Mouse (Mus musculus): ENCODE results near the gene Tbl1x. TPM values are rescaled to one million over a fixed set of nuclear protein-coding genes. Genes with fewer than 3 reads are reported as not detected.

The Tbl1x gene
- total RNA-seq, 2 experiments from 2014 or later: 29.2 to 31.6 TPM

GRCm38 (mm10) chrX:77544003-77544402 lies 33.2 kb downstream of the Tbl1x start:
- no peak for DNase-seq

DNA sequence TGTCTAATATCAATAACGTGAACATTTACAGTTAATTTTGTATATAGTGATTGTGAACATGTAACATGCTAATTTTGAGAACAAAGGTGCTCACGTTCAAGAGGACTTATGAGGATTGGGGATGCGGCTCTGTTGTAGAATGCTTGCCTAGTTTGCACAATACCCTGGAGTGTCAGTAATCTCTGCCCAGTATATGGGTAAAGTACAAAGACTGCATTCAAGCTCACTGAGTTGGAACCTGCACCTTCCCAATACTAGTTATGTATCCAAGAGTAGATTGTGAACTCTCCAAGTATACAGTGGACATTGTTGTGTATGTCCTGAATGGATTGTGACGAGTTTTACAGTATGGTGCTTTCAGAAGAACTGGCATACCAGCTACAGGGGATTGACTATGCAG lies 33.7 kb downstream of the Tbl1x start:
- DNase-seq: no peak

DNA sequence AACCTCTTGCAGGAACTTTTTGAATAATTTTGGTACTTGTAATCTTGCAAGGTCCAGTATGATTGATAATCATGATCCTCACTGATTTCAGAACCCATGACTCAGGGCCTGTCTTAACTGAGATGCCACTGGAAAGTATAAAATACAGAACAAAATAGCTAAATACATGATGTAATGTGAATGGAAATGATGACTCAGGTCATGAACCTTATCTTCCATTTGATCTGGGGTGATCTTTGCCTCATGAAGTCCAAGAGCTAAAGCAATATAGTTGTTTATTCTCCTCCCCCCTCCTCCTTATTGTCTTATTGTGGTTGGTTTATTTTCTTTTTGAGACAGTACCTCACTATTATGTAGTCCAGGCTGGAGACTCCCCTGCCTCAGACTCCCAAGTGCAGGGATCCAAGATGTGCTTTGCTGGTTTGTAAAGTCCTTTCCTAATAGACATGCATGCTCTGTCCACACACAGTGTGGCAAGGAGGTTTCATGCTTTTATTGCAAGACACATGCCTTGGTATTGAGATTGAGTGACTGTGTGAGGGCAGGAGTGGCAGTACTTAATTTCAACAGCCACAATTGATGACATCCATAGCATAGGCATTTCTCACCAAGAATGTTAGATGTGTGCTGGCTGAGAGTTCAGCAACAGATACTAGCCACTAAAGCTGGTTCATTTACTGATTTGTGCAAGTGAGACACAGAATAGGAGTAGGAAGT lies 34.7 kb downstream of the Tbl1x start:
- no peak for DNase-seq

DNA sequence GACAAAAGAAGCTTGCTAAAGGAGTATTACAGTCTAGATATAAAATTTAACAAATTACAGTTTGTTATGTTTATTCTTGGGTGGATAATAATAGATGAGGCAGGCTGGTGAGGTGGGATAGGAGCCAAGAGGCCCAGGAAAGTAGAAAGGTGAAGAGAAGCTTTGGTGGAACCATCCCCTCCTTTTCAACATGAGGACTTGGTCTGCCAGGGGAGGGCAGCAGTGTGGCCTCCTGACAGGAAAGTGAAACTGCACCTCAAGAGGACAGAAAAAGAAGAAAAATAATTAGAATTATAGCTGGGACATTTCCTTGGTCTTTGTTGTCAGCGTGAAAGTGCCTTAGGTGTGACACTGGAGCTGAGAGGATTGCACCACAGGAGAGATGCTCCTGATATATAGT lies 35.6 kb downstream of the Tbl1x start:
- peak in 1 of 2 experiments; percentile 19 for DNase-seq

DNA sequence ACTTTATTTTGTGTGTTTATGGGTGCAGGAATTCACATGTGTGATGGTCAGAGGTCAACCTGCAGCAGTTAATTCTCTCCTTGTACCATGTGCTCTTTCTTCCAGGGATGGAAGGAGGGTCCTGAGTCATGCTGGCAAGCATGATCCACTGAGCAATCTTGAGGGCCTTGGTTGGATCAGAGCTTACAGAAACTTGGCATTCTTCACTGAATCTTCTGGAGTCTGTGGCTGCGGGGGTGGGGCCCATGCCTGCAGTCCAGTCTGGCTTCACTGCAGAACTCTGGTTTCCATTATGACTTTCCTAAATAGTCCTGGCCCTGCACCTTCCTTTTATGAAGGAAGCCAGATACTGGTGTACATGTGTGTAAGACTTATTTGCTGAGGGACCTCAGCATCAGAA lies 38.1 kb downstream of the Tbl1x start:
- peak; percentile 56 to 66 for DNase-seq

- peak; percentile 40 to 52 for DNase-seq
These were observed 39.6 kb downstream of the Tbl1x start for GRCm38 (mm10) chrX:77550388-77550787.

GRCm38 (mm10) chrX:77551306-77551705 lies 40.5 kb downstream of the Tbl1x start:
- DNase-seq: no peak

DNA sequence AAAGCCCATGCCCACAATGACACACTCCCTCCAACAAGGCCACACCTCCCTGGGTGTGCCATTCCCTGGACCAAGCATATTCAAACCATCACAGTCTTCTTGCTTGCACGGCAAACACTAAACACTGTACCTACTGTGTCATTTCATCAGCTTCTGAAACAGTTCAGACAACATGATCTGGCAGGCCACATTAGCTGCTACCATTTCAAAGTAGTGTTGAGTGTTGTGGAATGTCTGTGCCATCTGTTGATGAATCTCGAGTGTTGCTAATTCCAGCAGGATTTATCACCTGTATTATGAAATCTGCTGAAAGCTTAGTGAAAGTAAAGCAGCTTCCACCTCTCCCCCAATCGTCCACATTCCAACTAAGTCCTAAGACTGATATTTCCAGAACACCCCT lies 41.3 kb downstream of the Tbl1x start:
- DNase-seq: peak in 1 of 2 experiments; percentile 6

DNA sequence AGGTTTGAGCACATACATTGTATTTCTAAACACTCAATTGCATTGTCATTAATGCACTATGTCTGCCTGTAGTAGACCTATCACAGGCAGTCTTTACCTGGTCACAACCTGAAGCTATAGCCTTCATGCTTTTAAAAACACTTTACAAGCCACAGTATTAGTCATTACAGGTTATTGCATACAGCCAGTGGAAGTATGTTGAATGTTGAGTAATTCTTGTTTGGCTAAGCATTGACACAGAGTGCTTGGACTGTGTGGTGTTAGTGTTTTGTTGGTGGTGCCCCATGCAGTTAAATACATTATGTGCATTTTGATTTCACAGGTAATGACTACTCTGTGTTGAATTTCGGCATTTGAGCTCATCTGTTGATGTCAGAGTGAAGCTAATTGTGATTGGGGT lies 45.2 kb downstream of the Tbl1x start:
- no peak for DNase-seq

- peak; percentile 49 to 53 for DNase-seq
These were observed 48.5 kb downstream of the Tbl1x start for GRCm38 (mm10) chrX:77559199-77559881.

- DNase-seq: no peak
These were observed 52.8 kb downstream of the Tbl1x start for GRCm38 (mm10) chrX:77563616-77564015.

DNA sequence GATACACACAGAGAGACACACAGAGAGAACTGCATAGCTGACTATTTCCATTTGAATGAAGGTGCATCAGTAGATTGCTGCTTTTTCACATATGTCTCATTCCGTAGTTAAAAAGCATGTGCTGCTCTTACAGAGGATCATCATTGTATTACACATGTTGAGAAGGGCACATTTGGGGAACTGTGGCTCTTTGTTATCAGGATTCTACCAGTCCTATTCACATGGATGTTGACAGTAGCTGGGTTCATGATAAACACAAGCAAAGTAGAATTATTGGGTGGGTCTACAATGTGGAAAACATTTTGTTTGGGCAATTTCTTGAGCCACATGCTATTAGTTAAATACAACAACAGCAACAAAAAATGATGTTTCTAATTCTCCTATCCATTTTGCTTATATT lies 55.9 kb downstream of the Tbl1x start:
- no peak for DNase-seq

- DNase-seq: no peak
These were observed 57.2 kb downstream of the Tbl1x start for GRCm38 (mm10) chrX:77568013-77568412.

DNA sequence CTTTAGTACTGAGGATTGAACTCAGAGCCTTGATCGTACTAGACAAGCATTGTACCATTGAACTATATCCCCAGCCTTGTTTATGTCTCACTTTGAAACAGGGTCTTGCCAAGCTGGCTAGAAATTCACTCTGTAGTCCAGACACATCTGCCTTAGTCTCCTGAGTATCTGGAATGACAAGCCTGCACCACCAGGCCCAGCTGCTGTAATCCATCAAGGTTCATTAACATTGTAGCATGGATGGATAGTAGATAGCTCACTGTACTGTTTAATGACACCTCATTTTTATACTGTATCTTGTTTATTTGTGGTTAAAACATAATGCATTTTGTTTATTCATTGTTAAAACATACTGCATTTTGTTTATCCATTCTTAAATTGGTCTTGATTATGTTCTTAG lies 62.9 kb downstream of the Tbl1x start:
- DNase-seq: no peak

DNA sequence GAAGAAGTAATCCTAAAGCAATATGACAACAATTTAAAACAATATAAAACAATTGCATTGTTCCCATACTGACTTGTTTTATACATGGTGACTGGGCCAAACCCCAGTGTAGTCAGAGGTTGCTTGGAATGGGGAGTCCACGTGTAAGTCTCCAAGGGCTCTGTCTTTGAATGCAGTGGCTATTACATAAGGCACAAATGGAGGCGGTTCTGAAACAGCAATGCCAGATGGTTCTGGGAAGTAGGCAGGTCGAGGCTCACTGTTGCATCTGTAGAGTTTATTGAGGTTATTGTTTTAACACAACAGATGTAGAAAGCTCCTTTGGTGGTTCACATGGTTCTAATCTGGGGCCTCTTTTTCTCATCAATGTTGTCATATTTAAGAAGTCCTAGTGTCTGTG lies 66.3 kb downstream of the Tbl1x start:
- DNase-seq: no peak

GRCm38 (mm10) chrX:77578172-77578571 lies 67.4 kb downstream of the Tbl1x start:
- no peak for DNase-seq

DNA sequence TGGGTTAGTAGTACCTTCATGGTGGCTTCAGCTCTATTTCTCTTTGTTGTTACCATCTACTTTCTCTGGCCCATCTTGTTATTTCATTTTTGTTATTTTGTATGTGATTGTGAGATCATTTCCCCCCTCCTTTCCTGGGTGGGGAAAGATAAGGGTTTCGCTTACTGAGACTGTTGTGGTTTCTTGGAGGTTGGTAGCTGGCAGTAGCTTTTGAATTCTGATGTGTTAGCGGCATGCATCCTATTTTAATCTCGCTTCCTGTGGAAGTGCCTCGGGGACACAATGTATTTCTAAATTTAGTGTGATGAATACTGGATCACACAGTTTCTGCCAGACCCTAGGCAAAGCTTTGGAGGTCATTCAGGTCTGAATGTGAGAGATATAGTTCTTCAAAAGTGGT lies 69.2 kb downstream of the Tbl1x start:
- DNase-seq: peak; percentile 46 to 72

- no peak for DNase-seq
These were observed 75.2 kb downstream of the Tbl1x start for GRCm38 (mm10) chrX:77585974-77586373.

- DNase-seq: no peak
These were observed 83.9 kb downstream of the Tbl1x start for GRCm38 (mm10) chrX:77594670-77595224.

GRCm38 (mm10) chrX:77597674-77598073 lies 86.9 kb downstream of the Tbl1x start:
- no peak for DNase-seq

GRCm38 (mm10) chrX:77598736-77599135 lies 87.9 kb downstream of the Tbl1x start:
- DNase-seq: no peak

DNA sequence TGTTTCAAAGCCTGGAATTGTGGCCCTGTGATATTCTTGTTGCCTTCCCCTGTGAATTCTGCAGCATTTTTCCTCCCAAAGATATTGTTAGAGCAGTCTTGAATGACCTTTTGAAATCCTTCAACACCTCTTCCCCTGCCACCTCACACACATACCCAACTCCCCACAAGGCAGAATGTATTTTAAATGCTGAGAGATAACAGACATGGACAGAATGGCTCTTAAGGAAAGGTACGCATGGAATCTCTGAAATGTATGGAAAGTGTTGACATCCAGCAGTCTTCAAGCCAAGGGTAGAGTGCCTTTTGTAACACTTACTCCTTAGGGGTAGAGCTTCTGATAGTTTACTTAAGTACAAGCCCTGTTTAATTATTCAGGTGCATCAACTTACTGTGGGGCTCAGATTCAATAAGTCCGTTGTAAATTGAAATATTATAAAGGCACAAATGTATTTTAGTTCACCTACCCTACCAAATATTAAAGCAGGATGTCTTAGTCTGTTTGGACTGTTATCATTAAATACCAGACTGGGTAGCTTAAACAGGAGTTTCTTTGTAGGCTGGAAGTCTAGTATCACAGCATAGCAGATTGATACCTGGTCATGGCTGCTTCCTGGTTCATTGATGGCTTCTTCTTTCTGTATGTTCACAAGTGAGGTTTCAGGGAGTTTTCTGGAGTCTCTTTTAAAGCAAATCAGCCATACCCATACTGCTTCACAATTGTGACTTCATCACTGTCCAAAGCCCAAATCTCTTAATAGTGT lies 92.9 kb downstream of the Tbl1x start:
- DNase-seq: no peak

GRCm38 (mm10) chrX:77607488-77607887 lies 96.7 kb downstream of the Tbl1x start:
- no peak for DNase-seq

All from heart, adult 18-20 months (tissue).